Mouse (Mus musculus) retina, postnatal 1 day (tissue): ENCODE results near the gene Rfc1.
"Not testable (repeated sequence)": the region's sequence is repeated elsewhere in the genome, so short reads cannot be mapped to it uniquely, and the experiment has no call there.

Experiments
- DNase-seq: peaks from one replicate; pipeline ENCODE4 v3.0.0-alpha.2; 2012

Rfc1 gene

GRCm38 (mm10) chr5:65335298-65336074 lies at the start of gene Rfc1:
Gene Rfc1, minus strand, starts transcription at chr5:65335670.
- DNase-seq, result peak; percentile 93

- DNase-seq, result no peak
Observed at GRCm38 (mm10) chr5:65374746-65375145, 39.3 kb upstream of the Rfc1 start.

- no peak for DNase-seq
Observed at GRCm38 (mm10) chr5:65371551-65371950, 36.1 kb upstream of the Rfc1 start.

- DNase-seq, result no peak
Observed at GRCm38 (mm10) chr5:65367837-65368236, 32.4 kb upstream of the Rfc1 start.

- DNase-seq, result no peak
Observed at GRCm38 (mm10) chr5:65357771-65358170, 22.3 kb upstream of the Rfc1 start.

GRCm38 (mm10) chr5:65356851-65357250 lies 21.4 kb upstream of the Rfc1 start:
- DNase-seq, result no peak

GRCm38 (mm10) chr5:65354985-65355384 lies 19.5 kb upstream of the Rfc1 start:
- no peak for DNase-seq

- DNase-seq, result no peak
Observed at GRCm38 (mm10) chr5:65354097-65354496, 18.6 kb upstream of the Rfc1 start.

GRCm38 (mm10) chr5:65350508-65350907 lies 15.0 kb upstream of the Rfc1 start:
- peak; percentile 4 for DNase-seq

- no peak for DNase-seq
Observed at GRCm38 (mm10) chr5:65348168-65348567, 12.7 kb upstream of the Rfc1 start, which contains the start of gene Klb. Gene Klb, plus strand, starts transcription at chr5:65348314.

- DNase-seq, result no peak
Observed at GRCm38 (mm10) chr5:65340167-65340566, 4.7 kb upstream of the Rfc1 start.

GRCm38 (mm10) chr5:65338394-65338793 lies 2.9 kb upstream of the Rfc1 start:
- DNase-seq, result no peak

- peak; percentile 2 for DNase-seq
Observed at GRCm38 (mm10) chr5:65336075-65336355, 545 bp upstream of the Rfc1 start.

- DNase-seq, result no peak
Observed at GRCm38 (mm10) chr5:65334788-65335187, 682 bp downstream of the Rfc1 start.

GRCm38 (mm10) chr5:65329971-65330370 lies 5.5 kb downstream of the Rfc1 start:
- DNase-seq, result no peak

- no peak for DNase-seq
Observed at GRCm38 (mm10) chr5:65326212-65326611, 9.3 kb downstream of the Rfc1 start.

- no peak for DNase-seq
Observed at GRCm38 (mm10) chr5:65324758-65325355, 10.6 kb downstream of the Rfc1 start.

- DNase-seq, result no peak
Observed at GRCm38 (mm10) chr5:65324271-65324670, 11.2 kb downstream of the Rfc1 start.

- no peak for DNase-seq
Observed at GRCm38 (mm10) chr5:65322165-65322564, 13.3 kb downstream of the Rfc1 start.

GRCm38 (mm10) chr5:65319176-65319575 lies 16.3 kb downstream of the Rfc1 start:
- no peak for DNase-seq

- no peak for DNase-seq
Observed at GRCm38 (mm10) chr5:65308866-65309265, 26.6 kb downstream of the Rfc1 start.

GRCm38 (mm10) chr5:65308208-65308607 lies 27.3 kb downstream of the Rfc1 start:
- no peak for DNase-seq

- DNase-seq, result peak; percentile 4
Observed at GRCm38 (mm10) chr5:65305516-65305915, 30.0 kb downstream of the Rfc1 start.

GRCm38 (mm10) chr5:65300121-65300520 lies 35.3 kb downstream of the Rfc1 start:
- DNase-seq, result no peak

GRCm38 (mm10) chr5:65299623-65300022 lies 35.8 kb downstream of the Rfc1 start:
- DNase-seq, result not testable (repeated sequence)
